Mouse (Mus musculus) adrenal gland, postnatal 4 days (tissue): ENCODE measurements at regions not wholly inside any gene's neighbourhood (a gene's known extent, or its start where the extent isn't known, plus 50 kb on each side); places are given as distances from the start of the nearest gene placed in this dataset.
A peak's percentile ranks its signal among the peaks of the same experiment; 100 is the strongest.

ENCODE experiments used
- DNase-seq, 2 experiments: peaks; one replicate each; pipeline ENCODE4 v3.0.0; 2021 to 2022; ENCODE audit warnings: low spot score in 2 of 2, mixed read lengths in 2 of 2

DNA sequence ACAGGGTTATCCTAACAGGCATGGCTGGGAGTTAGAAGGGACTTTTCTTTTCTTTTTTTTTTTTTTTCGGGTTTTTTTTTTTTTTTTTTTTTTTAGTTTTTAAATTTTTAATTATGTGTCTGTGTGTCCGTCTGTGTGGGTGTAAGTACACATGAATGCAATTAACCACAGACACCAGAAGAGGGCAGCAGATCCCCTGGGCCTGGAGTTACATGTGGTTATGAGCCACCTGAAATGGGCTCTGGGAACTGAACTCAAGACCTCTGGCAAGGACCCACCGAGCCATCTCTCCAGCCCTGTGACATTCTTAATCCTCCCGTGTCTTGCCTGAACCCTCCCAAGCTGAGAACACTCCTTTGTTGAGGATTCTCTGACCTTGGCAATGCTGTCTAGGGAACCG lies 157.0 kb downstream of the Zfp36l2 start:
- DNase-seq, result no peak

DNA sequence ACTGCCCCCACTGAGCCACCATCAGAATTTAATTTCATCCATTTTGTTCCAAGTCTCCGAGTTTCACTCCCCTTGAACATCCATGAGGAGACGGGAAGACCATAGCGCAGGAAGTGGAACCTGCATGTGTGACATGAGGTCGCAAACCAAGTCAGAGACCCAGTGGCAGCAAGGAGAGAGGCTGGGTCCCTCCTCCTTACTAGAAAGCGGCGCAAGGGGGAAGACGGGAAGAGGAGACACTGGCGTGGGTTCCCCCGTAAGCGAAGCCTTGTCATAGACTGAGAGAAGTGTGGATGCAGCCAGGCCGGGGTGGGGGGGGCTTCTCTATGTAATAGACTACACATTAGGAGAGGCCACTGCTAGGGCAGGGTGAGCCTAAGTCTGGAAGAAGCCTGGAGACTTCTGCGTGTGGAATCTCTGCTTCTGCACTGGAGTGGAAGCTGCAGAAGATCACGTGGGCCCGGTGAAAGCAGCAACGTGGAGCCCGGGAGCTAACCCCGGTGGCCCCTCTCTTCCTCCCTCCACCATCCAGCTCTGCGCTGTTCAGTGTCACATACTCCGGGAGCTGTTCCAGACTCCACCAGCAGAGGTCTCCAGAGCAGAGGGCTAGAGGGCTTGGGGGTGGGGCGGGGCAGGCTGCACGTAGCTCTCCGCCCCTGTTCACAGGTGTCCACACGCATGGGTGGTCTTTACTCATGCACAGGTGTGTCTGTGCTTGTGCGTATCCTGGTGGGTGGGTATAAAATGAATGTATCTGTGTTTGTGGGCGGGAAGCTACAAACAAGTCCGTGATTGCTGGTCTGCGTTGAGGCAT lies 159.4 kb downstream of the Zfp36l2 start:
- peak; percentile 62 to 77 for DNase-seq

DNA sequence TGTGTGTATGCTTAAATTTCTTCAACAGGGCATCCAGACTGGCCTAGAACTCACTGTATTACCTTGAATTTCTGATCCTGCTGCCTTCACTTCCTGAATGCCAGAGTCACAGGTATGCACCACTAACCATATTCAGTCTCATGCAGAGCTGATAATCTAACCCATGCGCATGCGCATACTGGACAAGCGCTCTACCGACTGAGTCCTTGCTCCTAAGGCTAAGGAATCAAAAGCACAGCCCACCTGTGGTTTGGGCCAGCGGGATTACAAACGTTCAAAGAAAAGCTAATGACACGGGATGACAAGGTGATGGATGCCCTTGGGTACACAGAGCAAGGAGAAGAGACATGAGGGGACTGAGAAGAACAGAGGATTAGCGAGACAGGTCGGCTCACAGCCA lies 160.5 kb downstream of the Zfp36l2 start:
- DNase-seq, result no peak

DNA sequence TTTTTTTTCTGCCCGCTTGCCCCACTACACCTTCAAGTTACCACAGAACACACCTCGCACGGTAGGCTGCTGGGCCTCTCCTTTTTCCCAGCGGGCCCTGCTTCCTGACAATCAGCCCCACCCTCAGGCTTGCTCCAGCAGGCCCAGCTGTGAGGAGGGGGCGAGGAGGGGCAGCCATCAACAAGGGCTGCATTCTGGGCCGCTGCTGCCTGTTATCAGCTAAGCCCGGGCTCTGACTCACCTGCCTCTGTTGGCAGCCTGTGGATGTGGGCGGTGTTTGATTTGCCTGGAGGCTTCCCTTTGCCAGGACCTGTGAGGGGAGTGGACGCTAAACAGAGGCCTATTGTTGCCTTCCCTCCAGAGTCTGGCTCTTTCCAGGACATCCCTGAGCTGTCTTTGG lies 161.6 kb downstream of the Zfp36l2 start:
- peak; percentile 31 to 37 for DNase-seq

DNA sequence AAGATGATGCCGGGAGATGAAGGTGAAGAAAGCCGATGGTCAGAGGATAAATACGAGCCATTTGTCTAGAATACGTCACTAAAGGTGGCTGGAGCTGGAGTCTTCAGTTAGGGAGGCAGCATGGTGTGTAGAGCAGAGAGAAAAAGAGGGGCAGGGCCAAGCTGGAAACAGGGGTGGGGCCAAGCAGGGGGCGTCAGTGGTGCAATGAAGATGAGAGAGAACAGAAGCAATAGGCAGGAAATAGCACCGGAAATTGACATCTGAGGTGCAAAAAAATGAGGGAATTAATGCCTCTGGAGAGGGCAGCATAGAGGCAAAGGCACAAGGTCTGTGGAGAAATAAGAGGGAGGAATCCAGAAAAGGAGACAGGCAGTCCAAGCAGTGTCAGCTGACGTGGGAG lies 165.4 kb downstream of the Zfp36l2 start:
- DNase-seq, result no peak

DNA sequence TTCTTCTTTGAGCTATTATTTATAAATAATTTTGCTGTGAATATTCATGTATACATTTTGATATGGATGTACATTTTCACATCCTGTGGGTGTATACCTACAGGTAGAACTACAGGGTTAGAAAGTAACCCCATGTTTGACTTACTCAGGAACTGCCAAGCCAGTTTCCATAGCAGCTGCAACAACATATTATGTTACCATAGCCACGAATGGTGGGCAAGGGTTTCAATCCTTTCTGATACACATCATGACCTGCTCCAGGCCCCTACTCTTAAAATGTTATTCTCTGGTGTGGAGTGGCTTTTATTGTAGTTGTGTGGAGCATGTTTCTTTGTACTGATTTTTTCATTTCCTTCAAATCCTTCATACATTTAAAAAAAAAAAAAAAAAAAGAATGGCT lies 168.9 kb downstream of the Zfp36l2 start:
- DNase-seq, result no peak

DNA sequence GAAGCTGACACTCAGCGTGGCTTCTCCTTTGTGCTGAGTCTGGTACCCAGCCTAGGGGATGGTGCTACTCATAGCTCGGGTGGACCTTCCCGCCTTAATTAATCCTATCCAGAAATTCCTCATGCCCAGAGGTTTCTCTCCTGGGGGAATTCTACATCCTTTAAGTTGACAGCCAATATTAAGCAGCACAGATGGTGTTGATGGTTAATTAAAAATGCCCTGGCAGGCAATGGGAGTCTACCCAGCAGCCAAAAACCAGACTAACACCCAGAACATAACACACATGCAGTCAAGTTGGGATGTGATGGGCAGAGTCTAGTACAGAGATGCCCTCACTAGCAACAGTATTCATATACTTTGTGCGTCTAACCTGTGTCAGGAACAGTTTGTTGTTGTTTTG lies 169.9 kb downstream of the Zfp36l2 start:
- no peak for DNase-seq

DNA sequence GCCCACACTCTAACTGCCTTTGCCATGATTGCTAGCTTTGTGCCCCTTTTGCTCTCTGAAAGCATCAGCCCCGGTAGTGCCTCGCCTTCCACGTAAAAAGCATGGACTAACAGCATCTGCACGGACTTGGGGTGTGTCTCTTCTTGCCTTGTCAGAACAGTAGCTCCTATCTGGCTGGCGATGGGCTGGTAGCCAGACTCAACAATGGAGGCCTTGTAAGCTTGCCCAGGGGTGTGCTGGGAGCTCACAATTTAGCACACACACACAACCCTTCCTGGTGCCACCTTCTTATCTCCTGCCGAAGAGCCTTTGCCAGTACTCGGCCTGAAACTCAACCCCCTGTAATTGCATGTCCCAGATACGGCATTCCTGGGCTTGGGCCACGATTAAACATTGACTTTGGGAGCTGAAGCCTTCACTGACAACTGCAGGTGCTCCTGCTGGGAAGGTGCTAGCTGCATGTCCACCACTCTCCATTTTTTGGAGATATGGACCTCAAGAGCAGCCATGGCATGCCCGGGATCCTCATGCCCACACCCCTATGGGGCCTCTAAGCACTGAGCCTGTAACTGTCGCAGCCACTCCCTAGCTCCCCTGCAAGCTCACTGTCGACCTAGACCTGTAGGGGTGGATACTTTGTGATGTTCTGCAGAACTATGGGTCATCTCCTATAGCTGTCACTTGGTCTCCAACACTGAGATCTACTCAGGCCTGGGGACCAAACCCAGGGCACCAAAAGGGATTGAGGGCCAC lies 166.7 kb upstream of the Haao start:
- no peak for DNase-seq

DNA sequence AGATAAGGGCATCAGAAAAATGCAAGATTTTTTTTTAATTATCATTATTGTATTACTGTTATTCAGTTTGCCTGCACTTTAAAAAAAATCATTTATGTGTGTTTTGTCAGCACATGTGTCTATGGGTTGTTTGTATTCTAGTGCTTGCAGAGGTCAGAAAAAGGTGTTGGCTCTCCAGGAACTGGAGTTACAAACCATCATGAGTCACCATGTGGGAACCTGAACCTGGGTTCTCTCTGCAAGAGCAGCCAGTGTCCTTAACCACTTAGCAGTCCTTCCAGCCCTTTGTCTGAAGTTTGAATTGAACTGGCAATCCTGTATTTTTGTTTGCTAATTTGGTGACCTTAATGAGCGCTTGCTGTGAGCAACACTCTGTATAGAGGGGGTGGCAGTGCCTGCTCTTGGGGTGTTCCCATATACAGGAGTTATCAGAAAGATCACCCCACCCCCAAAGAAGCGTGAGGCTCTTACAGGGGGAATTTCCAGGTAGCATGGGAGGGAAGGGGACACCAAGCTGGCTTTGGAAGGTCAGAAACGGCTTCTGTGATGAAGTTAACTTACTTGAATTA lies 162.8 kb upstream of the Haao start:
- DNase-seq, result no peak

DNA sequence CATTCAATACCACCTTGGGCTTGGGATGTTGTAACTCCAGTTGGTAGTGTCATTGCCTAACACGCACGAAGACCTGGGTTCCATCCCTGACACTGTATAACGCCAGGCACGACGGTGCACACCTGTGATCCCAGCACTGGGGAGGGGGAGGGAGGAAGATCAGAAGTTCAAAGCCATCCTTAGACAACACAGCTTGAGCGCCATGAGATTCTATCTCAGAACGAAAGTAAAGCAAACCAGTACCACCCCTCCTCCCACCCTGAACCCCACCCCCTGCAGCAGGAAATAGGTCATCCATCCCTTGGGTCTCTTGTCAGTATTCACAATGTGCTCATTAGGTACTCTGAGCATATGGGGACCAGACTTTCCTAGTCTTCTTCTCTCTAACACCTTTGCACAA lies 162.2 kb upstream of the Haao start:
- DNase-seq, result no peak

DNA sequence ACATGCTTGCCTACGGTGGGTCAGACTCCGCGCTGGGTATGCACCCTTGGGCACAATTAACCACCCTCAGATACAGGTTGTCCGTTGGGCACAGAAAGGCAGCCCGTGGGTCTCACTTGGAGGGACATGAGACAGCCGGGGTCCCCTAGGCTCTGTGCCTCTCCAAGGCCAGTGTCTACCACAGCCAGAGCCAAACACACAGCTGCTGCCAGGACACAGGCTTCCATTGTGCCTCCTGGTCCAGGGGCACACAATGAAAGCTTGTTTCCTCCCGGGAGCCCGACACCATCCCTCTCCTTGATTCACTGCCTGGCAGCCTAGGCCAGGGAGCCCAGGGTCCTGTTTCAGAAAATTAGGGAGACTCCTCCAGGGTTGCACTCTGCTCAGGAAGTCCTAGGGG lies 161.4 kb upstream of the Haao start:
- DNase-seq, result no peak

DNA sequence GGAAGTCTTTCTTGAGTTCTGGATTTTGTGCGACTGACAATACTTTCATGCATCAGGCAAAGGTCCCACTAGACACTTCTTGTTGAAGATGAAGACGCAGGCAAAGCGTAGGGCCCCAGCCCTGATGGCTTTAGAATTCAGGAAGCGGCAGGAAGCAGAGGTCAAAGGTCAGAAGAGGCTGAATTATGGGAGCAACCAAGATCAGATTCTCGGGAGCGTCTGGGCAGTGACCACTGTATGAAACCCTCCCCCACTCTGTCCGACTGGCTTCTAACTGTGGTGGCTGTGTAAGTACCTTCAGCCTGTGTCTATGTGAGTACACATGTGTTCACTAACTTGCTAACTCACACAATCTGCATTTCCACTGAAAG lies 160.9 kb upstream of the Haao start:
- no peak for DNase-seq

DNA sequence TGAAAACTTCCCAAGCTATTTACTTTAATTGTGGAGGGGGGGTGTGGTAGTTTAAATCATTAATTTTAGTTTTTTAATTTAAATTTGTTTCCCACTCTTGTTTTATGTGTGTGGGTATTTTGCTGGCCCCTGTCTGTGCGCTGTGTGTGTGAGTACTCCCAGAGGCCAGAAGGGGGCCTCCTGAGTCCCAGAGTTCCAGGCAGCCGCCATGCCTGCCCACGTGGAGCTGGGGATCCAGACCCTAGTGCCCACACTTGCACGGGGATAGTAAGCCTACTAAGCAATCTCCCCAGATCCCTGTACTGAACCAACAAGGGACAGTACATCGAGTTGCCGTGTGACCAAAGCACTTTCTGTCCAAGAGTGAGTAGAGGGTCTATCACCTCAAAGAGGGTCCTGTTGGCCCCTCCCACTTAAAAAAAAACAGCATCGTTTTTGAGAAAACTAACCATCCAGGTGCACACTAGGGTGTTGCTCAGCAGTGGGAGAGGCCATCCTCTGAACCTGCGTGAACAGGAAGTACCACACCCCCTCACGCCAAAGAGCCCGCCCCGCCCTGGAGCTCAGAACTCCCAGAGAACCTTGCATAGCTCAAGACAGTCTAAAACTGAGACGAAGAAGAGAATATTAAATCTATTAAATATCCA lies 160.4 kb upstream of the Haao start:
- no peak for DNase-seq

DNA sequence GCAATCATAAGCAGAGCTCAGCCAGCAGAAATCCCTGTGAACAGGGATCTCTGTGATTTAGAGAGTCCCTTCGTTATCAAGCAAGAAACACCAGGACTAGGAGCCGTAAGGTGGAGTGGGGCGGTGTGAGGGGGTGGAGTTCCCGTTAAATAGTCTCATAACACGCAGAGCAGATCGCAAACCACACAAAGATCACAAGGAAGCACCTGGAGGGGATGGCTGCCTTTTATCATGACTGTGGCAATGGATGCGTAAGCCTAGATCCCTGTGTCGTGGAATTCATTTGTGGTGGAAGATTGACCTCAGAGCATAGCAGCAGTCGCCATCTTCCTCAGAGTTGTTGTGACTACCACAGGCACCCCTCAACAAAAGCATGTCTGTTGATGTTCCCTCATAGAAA lies 159.0 kb upstream of the Haao start:
- no peak for DNase-seq

DNA sequence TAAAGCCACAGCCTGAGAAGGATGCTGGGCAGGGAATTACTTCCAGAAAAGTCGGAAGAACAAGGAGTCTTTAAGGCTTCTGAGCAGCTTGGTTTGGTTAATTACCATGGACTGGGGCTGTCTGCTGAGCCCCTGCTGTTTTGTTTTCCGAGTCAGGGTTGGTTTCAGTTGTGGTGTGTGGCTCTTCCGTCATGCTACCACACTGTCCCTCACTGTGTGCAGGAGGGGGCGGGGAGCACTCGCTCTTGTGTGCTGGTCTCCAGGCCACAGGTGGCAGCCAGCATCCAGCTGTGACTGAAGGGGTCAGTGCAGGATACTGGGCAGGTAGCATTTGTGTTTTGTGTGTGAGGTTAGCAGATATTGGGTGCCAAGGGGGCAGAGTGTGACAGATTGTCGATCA lies 156.5 kb upstream of the Haao start:
- no peak for DNase-seq

DNA sequence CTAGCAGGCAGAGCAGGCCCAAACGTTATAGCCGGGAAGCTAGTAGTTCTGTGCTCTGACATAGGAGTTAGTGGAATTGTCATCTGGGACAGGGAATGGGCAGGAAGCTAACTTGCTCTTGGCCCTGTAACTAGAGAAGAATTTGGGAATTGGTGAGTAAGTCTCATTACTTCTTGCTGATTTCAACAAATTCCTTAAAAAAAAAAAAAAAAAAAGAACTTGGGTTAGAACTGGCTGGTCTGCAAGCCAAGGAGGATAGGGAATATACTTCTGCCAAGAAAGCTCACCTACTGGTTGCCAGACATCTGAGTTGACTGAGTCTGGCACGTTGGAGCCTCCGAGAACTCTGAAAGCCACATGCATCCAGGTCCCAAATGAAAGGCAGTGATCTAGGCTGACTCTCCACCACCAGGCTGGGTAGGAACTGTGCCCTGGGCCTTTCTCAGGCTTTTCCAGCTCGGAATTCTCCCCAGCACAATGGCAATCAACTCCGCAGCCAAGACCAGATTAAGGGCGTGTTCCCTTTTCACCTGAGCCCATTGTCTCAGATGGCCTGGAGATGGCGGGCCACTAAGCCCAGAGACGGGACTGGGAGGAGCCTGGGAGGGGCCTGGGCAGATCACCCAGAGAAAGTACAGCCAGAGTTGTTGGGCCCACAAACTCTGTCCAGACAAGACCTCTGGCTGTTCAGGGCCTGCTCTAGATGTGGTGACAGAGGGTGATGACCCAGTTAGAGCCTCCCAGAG lies 155.9 kb upstream of the Haao start:
- DNase-seq, result no peak

DNA sequence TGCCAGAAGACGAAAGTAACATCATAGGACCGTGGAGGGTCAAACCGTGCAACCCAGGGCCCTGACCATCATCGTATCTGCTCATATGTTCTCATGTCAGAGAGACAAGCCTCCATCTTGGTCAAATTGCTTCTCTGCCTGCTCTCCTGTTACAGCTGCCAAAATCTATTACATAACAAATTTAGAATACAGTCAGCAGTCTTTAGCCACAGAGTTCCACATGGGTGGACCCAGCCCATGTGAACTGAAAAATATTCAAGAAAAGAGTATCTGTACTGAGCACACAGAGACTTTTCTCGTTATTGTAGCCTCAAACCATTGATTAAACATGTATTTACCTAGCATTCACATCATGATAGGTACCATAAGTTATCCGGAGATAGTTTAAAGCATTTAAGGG lies 155.2 kb upstream of the Haao start:
- DNase-seq, result no peak

DNA sequence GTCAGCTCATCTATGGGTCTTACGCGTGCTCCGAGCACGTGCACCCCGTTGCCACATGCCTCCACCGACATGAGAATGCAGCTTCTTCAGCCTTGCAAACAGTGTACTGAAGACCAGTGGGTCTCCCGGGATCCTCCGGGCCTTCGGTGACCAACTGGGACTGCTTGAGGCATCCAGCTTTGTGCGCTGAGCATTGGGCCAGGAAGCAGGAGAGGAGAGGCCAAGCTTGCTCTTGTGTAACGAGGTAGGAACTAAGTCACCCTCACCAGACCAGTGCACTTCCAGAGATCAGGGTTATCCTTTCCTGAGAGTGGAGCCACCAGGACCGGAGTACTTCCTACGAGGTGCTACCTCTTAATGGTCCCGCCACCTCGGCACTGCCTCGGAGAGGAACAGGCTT lies 154.6 kb upstream of the Haao start:
- no peak for DNase-seq

DNA sequence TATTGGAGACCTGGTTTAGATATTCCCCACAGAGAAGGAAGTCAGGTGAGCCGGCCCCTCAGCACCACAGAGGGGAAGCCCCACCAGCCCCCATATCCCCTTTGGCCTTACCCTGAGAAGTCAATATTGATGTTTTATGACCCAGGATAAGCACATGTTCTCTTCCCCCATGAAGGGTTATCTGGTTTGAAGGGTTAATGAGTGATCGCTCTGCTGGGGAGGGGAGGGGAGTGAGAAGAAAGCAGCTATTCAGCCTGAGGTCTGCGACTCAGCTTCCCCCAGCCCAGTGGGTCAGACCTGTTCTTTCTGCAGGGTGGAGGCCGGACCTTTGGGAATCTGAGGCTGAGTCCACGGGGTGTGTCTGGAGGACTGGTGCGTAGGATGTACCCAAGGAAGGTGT lies 152.4 kb upstream of the Haao start:
- DNase-seq, result no peak

DNA sequence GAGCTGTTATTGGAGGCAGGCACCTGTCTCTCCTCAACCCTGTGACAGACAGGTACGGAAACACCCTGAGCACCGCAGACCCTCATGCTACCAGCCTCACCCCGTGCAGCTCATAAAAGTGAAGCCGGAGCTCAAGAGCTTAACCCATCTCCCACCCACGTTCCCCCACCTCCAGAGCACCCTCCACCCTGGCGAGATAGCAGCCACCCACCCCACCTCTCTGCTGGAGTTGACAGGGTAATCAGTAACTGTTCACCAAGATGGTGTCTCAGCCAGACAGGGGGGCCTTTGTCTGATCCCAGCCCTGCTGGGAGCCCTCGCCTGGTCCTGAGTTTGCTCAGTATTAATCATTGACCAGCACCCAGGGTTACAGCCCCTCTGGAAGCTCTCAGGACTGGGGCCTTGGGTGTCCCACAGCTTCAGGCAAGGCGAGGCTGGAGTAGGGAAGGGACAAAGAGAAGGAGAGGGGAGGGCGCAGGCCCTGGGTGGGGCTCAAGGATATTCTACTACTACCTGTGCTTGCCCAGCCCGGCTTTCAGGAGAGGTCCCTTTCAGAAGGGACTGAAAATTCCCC lies 151.3 kb upstream of the Haao start:
- no peak for DNase-seq

DNA sequence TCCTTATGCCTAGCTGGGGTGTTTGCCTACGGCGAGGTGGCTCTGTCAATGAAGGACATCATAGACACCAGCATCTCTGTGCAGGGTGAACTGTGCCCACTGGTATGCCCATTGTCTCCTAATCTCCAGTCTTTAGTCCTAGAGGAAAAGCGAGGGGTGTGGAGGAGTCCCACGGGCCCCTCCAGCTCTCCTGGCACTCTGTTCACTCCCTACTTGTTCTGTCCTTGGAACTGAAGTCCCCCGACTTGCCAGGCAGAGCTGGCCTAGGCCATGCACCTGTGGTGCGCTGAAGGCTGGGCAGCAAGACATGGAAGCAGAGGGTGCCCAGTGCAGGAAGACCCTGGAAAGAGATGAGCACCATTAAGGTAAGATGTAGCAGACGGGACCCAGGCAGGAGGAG lies 150.6 kb upstream of the Haao start:
- DNase-seq, result no peak
